Mouse (Mus musculus) stomach, postnatal 0 days (tissue): ENCODE results near the gene Crhr1. TPM values are rescaled to one million over a fixed set of nuclear protein-coding genes. Genes with fewer than 3 reads are reported as not detected.

Experiments
- ATAC-seq: fragments of 200-750 bp; cut with Nextera tagmentation; 2 replicates; pipeline ENCODE4 v1.8.0; 2017; ENCODE audit not compliant: low FRiP score, low TSS enrichment
- DNase-seq: peaks from one replicate; pipeline ENCODE4 v3.0.0-alpha.2; 2016; ENCODE audit warnings: low spot score
- H3K27ac ChIP-seq: fragments of 300-500 bp; sonication (generic); replicated peaks from 2 replicates; pipeline ENCODE4 v1.5.1; 2014; ENCODE audit warnings: mild to moderate bottlenecking, control low read depth
- H3K27me3 ChIP-seq: fragments of 300-500 bp; sonication (generic); 2 replicates; pipeline ENCODE4 v1.6.1; 2014; ENCODE audit warnings: low read length; ENCODE audit not compliant: control insufficient read depth, insufficient read depth
- H3K36me3 ChIP-seq: fragments of 300-500 bp; sonication (generic); 2 replicates; pipeline ENCODE4 v1.6.1; 2014; ENCODE audit warnings: low read length, mixed read lengths; ENCODE audit not compliant: control insufficient read depth, insufficient read depth
- H3K4me1 ChIP-seq: fragments of 300-500 bp; sonication (generic); replicated peaks from 2 replicates; pipeline ENCODE4 v1.6.1; 2014; ENCODE audit warnings: antibody characterized with exemption; ENCODE audit not compliant: control insufficient read depth, insufficient read depth
- H3K4me2 ChIP-seq: fragments of 300-500 bp; sonication (generic); replicated peaks from 2 replicates; pipeline ENCODE4 v1.6.1; 2014; ENCODE audit warnings: low read depth, mild to moderate bottlenecking, control low read depth, moderate library complexity
- H3K4me3 ChIP-seq: fragments of 300-500 bp; sonication (generic); 2 replicates; pipeline ENCODE4 v1.5.1; 2014; ENCODE audit warnings: low read depth, low read length, control low read depth
- H3K9ac ChIP-seq: fragments of 300-500 bp; sonication (generic); 2 replicates; pipeline ENCODE4 v1.6.1; 2014; ENCODE audit warnings: mild to moderate bottlenecking, low read length, control low read depth, mixed read lengths
- H3K9me3 ChIP-seq: fragments of 300-500 bp; sonication (generic); 2 replicates; pipeline ENCODE4 v1.6.1; 2016; ENCODE audit warnings: low read length; ENCODE audit not compliant: control insufficient read depth
- CTCF ChIP-seq: IDR thresholded peaks from 2 replicates; pipeline ENCODE4 v1.5.1; 2016; ENCODE audit warnings: antibody characterized with exemption, low read depth, mild to moderate bottlenecking, moderate library complexity
- EP300 ChIP-seq: optimal IDR thresholded peaks from 2 replicates; pipeline ENCODE3; 2016; ENCODE audit warnings: antibody characterized with exemption
- WGBS: fragments of 180-500 bp; shearing (Covaris S2); extraction: QIAGEN DNeasy Blood & Tissue Kit; methylation state at CpG from one replicate; pipeline ENCODE4 v1.1.7; 2014; 5-methylcytosine and 5-hydroxymethylcytosine counted together
- polyA plus RNA-seq: library from polyadenylated mRNA; unstranded; fragments of >200 nt; fragmentation: Nextera tagmentation; extraction: Ambion mirVana; gene quantifications from 2 replicates; pipeline ENCODE4 v1.2.1, GENCODE M21; 2015

Gene Crhr1
- polyA plus RNA-seq, 1 experiment from 2014 or later = 0.07 TPM

GRCm38 (mm10) chr11:104124582-104124981 is 8.1 kb upstream of the Crhr1 start:
- no peak for DNase-seq
- ATAC-seq = no peak
- Histone ChIP-seq H3K4me2 (no peak overlapping the region), H3K27me3 (no peaks in the 10 kb centered on the region), H3K4me3 (no peak overlapping the region), H3K36me3 (no peaks in the 10 kb centered on the region), H3K4me1 (no peaks in the 10 kb centered on the region), H3K27ac (no peak overlapping the region), H3K9ac (no peak overlapping the region), H3K9me3 (no peaks in the 10 kb centered on the region)
- WGBS = 61% methylated on average over 3 of the region's 3 CpGs
- no peak for TF ChIP-seq EP300
- TF ChIP-seq CTCF = no peak

GRCm38 (mm10) chr11:104129466-104129865 is 3.2 kb upstream of the Crhr1 start:
- Histone ChIP-seq H3K4me3 (no peak overlapping the region), H3K9me3 (no peaks in the 10 kb centered on the region), H3K36me3 (no peaks in the 10 kb centered on the region), H3K4me2 (no peak overlapping the region), H3K27ac (no peak overlapping the region), H3K4me1 (peaks cover 3% of the 10 kb centered on the region; the same call in 1 of the 2 replicates), H3K9ac (no peak overlapping the region), H3K27me3 (peaks cover 19% of the 10 kb centered on the region)
- WGBS = 83% methylated on average over 5 of the region's 5 CpGs
- DNase-seq (no peak), ATAC-seq (no peak)
- TF ChIP-seq EP300 (no peak), CTCF (no peak)

GRCm38 (mm10) chr11:104130721-104131647 is 1.7 kb upstream of the Crhr1 start:
- 70% methylated on average over 15 of the region's 15 CpGs for WGBS

GRCm38 (mm10) chr11:104131756-104132155 is 899 bp upstream of the Crhr1 start:
- Histone ChIP-seq H3K27me3 (peaks cover 19% of the 10 kb centered on the region), H3K9me3 (no peaks in the 10 kb centered on the region), H3K36me3 (no peaks in the 10 kb centered on the region), H3K4me3 (peak overlapping the region; percentile 41), H3K4me1 (peaks cover 3% of the 10 kb centered on the region; the same call in 1 of the 2 replicates), H3K4me2 (peak overlapping the region; percentile 63), H3K9ac (no peak overlapping the region), H3K27ac (no peak overlapping the region)
- 2% methylated on average over 21 of the region's 21 CpGs for WGBS
- TF ChIP-seq CTCF = peak; percentile 55
- no peak for TF ChIP-seq EP300
- no peak for ATAC-seq
- DNase-seq = peak; percentile 34

More at GRCm38 (mm10) chr11:104130721-104131647, 1.7 kb upstream of the Crhr1 start:
- Histone ChIP-seq H3K27ac (no peak overlapping the region), H3K4me1 (peaks cover 3% of the 10 kb centered on the region; the same call in 1 of the 2 replicates), H3K9ac (no peak overlapping the region), H3K36me3 (no peaks in the 10 kb centered on the region), H3K27me3 (peaks cover 19% of the 10 kb centered on the region), H3K4me3 (no peak overlapping the region), H3K9me3 (no peaks in the 10 kb centered on the region), H3K4me2 (no peak overlapping the region)
- no peak for TF ChIP-seq CTCF
- no peak for TF ChIP-seq EP300
- no peak for DNase-seq
- no peak for ATAC-seq

GRCm38 (mm10) chr11:104133442-104133983 is 858 bp downstream of the Crhr1 start:
- Histone ChIP-seq H3K36me3 (no peaks in the 10 kb centered on the region), H3K9me3 (no peaks in the 10 kb centered on the region), H3K9ac (no peak overlapping the region), H3K4me3 (peak overlapping the region; percentile 41), H3K27ac (no peak overlapping the region), H3K4me2 (peak overlapping the region; percentile 63), H3K27me3 (peaks cover 19% of the 10 kb centered on the region), H3K4me1 (peaks cover 3% of the 10 kb centered on the region; the same call in 1 of the 2 replicates)
- no peak for DNase-seq
- no peak for TF ChIP-seq EP300
- no peak for TF ChIP-seq CTCF
- under 1% methylated on average over 47 of the region's 47 CpGs for WGBS
- no peak for ATAC-seq

- H3K4me1 ChIP-seq = no peaks in the 10 kb centered on the region
- no peaks in the 10 kb centered on the region for H3K27me3 ChIP-seq
- H3K4me3 ChIP-seq = no peak overlapping the region
- WGBS = 72% methylated on average over 3 of the region's 3 CpGs
- DNase-seq (no peak), ATAC-seq (no peak)
- no peak for TF ChIP-seq EP300
- no peak for TF ChIP-seq CTCF
- H3K9ac ChIP-seq = no peak overlapping the region
- no peaks in the 10 kb centered on the region for H3K9me3 ChIP-seq
- no peaks in the 10 kb centered on the region for H3K36me3 ChIP-seq
- H3K27ac ChIP-seq = no peak overlapping the region
- H3K4me2 ChIP-seq = no peak overlapping the region
These were observed 6.3 kb downstream of the Crhr1 start for GRCm38 (mm10) chr11:104138976-104139375.
